Mouse (Mus musculus): ENCODE data around the gene Igf1.

GRCm38 (mm10) chr10:87906757-87907307 is 48.8 kb downstream of the Igf1 start:
- TF ChIP-seq GATA1 (IDR thresholded peaks at IDR 0.05; ENCODE audit: borderline replicate concordance, low read length) (no peak), FLI1 (IDR thresholded peaks at IDR 0.05; ENCODE audit: low read length) (no peak)

All from megakaryocyte, embryonic 14.5 days (primary cell).